Mouse (Mus musculus) olfactory bulb, adult 2 months (tissue): ENCODE measurements around the gene 4933428G20Rik.

Experiments
- CTCF ChIP-seq: fragments of 200-500 bp; IDR thresholded peaks from 2 replicates; pipeline ENCODE4 v1.5.1; 2012; ENCODE audit warnings: low read depth, mild to moderate bottlenecking, low read length, moderate library complexity; ENCODE audit not compliant: insufficient read depth
- POLR2A ChIP-seq: fragments of 200-500 bp; IDR thresholded peaks from 2 replicates; pipeline ENCODE4 v1.6.1; 2012; ENCODE audit warnings: mild to moderate bottlenecking, low read depth, low read length, moderate library complexity; ENCODE audit not compliant: insufficient read depth

DNA sequence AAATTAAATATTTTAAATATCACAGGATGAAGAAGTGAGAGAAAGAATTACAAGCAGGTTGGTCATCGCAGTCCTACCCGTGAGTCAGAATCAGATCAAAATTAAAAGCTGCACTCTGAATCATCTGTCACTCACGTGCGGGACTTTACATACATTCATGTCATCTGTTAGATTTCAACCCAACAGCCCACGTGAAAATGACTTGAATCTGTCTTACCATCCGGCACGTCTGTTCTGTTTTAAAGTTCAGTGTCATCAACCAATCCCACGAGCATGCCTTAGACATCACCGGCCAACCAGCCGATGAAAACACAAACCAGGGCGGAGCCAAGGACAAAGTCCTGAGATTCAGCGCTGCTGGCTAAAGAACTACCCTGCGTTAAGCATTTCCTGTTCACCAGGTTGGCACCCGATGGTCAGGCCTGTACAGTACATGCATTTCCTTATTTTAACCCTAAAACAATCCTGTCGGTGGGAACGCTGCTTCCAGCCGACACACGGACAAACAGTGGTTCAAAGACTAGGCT is 28.2 kb upstream of the 4933428G20Rik start:
- no peak for TF ChIP-seq CTCF
- TF ChIP-seq POLR2A = no peak
